Mouse (Mus musculus) T-cell, adult 66 days (primary cell): ENCODE results near the gene Vwa3b. TPM values are rescaled to one million over a fixed set of nuclear protein-coding genes. Genes with fewer than 3 reads are reported as not detected.

Source experiments
- total RNA-seq, 2 experiments: library from RNA; stranded (reverse); gene quantifications; 3 replicates in 1 of 2; 4 replicates in 1 of 2; pipeline ENCODE4 v1.2.4; 2023

The Vwa3b gene
- total RNA-seq: 1 to 10 TPM; 1.4 to 1.5 TPM

DNA sequence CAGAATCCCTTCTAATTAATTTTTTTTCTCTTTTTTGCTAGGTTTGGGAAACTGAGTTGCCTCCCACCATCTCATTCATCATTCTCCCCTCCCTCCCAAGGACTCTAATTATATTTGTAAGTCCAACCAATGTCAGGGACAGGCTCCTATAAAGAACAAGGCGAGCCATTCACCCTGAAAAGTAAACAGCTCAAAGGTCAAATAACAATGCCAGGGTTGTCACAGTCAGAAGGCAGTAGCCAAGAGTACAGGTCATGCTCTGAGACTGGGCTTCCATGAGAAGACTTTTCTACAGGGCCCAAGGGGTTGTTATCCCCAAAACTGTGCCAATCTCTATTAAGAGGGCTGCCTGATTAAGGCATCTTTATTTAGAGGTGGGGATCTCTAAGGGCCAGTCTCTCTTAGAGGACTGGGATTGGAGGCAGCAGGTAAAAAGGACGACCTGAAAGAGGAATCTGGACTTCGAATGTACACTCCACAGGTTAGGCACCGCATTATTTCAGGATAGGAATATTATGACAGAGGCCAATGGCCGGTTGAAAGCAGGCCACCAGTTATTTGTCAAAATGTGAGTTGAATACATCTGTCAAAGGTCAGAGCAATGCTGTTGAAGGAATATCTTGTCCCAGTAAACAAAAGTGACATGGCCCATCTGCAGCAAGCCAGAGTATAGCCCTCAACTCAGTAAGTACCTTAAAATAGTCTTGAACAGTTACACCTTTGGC is at the start of gene Vwa3b:
Gene Vwa3b (plus strand): TSS at position 635 of the 725 bp plus-strand sequence.

DNA sequence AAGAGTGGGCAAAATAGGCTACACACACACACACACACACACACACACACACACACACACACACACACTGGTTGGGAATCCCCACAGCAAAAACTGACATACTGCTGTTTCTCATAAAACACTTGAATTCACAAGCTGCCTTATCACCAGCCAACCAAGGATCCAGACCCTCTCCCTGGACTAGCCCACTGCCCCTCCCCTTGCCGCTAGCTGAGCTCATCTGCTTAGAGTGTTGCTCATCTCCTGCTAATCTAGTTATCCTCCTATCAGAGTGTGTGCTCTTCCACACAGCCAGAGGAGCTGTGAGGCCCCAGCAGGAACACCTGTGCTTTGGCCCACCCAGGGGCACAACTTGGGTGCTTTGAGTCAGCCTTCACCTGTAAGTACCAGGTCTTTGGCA is 187.7 kb downstream of the Vwa3b start, which contains the start of gene Cnga3:
Gene Cnga3 (plus strand): TSS at position 291 of the 400 bp plus-strand sequence.

Other genes with a start within 250 kb of the Vwa3b start
- 10 to 100 TPM; 71.3 to 72.3 TPM for gene Tmem131, start 82.9 kb upstream of the Vwa3b start, total RNA-seq
- gene Cnga3, start 187.8 kb downstream of the Vwa3b start, total RNA-seq: not detected